Mouse (Mus musculus) ES-Bruce4 (cell line): Measurements from ENCODE around the gene Zfp36.

ENCODE experiments used
- CTCF ChIP-seq: IDR thresholded peaks from one replicate; pipeline ENCODE4 v1.8.1; 2011; ENCODE audit warnings: low read depth, low read length
- EP300 ChIP-seq: IDR thresholded peaks from 2 replicates; pipeline ENCODE4 v1.6.1; 2011; ENCODE audit warnings: low read depth, low read length; ENCODE audit not compliant: insufficient read depth

DNA sequence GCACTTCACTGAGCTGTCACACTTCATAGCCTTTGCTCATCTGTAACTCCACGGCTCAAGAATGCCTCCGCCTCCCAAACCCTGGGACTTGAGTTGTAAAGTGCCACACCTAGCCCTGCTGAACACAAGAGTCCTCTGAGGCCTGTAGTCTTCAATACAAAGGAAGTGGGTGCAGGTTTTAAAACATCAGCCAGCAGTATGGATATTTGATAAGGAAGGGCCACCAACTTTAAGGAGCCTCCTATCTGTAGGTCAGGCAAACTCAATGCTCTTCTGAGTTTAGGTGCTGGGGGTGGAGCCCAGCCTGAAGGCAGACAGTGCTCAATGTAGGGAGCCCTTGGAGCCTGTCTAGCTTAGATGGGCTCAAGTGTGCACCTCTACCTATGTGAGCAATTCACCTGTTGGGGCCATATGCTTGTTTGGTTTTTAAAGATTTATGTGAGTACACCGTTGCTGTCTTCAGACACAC, 25.9 kb downstream of the Zfp36 start:
- TF ChIP-seq CTCF (no peak), EP300 (no peak)
